Mouse (Mus musculus): ENCODE data around the gene Rab3c.

Gene Rab3c

DNA sequence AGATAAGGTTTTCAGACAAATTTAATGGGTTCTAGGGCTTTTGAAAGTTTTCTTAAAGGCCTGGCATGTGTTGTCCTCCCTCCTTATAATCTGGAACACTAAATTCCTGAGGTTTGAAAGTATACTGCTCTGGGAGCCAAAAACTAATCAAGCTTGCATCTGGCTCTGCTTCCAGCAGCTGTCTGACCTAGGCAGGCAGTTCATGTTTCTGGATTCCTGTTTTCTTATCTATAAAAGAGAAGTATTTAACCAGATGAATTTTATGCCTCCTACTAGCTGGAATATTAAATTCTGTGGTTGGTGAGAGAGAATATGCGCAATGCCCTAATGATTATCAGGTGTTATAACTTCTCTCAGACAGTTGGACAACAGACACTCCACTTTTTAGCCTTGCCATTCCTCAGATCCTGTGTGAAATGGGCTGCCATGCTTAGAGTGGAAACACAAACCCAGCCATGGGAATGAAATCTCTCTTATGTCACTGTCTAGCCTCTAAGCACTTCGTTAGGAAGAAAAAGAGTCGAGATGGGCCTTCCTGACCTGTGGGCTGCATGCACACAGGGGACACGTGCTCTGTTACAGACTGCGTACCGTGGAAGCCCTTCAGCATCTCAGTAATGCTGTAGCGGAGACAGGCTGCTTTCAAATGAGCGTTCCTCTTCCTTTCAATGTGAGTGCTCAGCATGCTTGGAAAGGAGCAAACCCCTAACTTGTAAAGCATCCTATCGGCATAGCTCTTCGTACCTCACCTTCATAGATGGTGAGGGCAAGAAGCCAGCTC is 256.2 kb downstream of the Rab3c start:
- no peak for DNase-seq (ENCODE audit: low read depth in 1 of 2, low spot score in 2 of 2)

- DNase-seq (ENCODE audit: low read depth in 1 of 2, low spot score in 2 of 2): no peak
Measured at GRCm38 (mm10) chr13:110023031-110023430, 257.8 kb downstream of the Rab3c start.

- DNase-seq (ENCODE audit: low read depth in 1 of 2, low spot score in 2 of 2): no peak
Measured at GRCm38 (mm10) chr13:110019774-110020173, 261.0 kb downstream of the Rab3c start.

DNA sequence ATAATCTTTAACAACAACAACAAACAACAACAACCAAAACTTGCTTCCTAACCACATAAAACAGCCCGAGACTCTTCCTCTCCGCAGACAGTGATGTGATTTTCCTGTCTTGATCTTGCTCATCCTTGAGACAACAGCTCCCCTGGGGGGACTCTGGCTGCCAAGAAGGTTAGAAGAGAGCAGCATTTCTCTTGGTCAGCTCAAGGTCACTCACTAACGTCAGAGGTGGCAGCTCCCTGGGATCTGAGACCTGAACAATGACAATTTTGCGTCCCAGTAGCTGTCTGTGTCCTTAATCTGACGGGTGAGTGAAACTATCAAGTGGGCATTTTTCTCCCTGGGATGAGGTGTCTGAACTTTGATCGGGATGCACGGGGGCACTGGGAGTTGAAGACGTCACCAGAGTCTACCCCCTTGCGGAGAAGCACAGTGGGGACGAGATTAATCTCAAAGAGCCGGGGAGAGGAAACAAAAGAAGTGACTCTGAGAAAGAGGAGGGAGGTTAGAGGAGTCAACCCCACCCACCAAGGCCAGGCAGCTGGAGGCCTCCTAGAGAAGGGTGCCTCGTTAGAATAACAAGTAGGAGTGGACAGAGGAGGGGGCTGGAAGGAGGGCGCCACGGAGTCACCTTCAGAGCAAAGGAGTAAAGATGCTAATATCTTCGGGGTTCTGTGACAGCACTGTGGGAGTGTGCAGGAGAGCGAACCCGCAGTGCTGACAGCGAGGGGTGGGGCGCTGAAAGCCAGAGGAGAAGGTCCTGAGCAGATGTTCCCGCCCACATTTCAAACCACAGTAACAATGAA is 261.7 kb downstream of the Rab3c start:
- DNase-seq (ENCODE audit: low read depth in 1 of 2, low spot score in 2 of 2): no peak

DNA sequence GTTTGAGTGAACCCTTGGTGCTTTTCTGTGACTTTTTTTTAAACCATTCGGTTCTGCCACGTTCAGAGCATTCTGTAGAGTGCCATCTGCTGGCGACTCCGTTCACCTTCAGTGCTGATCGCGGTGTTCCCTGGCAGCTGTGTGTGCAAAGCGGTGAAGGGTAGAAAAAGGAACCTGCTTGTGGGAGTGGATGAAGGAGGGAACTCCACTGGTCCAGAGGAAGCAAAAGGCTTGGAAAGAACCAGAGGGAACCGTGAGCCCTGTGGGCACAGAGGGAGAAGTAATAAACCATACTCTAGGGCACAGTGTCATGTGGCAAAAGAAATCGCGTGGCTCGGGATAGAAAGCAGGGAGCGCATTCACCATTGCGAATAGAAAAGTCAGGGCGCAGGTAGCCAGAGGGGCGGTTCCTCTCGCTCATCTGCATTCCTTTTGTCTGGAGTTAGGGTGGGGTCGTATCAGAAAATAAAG is 262.3 kb downstream of the Rab3c start:
- peak; percentile 20 to 21 for DNase-seq (ENCODE audit: low read depth in 1 of 2, low spot score in 2 of 2)

GRCm38 (mm10) chr13:110012029-110012428 is 268.8 kb downstream of the Rab3c start:
- no peak for DNase-seq (ENCODE audit: low read depth in 1 of 2, low spot score in 2 of 2)

DNA sequence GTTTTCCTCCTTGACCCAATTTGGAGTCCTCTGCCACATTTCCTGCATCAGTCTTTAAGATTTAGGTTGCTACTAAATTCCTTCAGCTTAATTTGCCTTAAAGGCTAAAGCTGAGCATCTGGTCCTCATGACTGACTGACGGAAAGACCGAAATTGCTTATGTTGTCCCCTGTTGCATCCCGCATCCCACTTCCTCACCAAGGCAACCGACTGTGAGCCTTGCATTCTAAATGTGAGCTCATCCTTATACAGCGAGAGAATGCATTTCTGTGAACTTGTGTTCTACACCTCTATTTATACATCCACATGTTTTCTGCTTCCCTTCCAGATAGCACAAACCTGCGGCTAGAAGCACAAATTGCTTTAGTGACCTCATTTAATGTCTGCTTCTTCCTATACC is 269.9 kb downstream of the Rab3c start:
- no peak for DNase-seq (ENCODE audit: low read depth in 1 of 2, low spot score in 2 of 2)

GRCm38 (mm10) chr13:110008539-110008938 is 272.3 kb downstream of the Rab3c start:
- DNase-seq (ENCODE audit: low read depth in 1 of 2, low spot score in 2 of 2): no peak

DNA sequence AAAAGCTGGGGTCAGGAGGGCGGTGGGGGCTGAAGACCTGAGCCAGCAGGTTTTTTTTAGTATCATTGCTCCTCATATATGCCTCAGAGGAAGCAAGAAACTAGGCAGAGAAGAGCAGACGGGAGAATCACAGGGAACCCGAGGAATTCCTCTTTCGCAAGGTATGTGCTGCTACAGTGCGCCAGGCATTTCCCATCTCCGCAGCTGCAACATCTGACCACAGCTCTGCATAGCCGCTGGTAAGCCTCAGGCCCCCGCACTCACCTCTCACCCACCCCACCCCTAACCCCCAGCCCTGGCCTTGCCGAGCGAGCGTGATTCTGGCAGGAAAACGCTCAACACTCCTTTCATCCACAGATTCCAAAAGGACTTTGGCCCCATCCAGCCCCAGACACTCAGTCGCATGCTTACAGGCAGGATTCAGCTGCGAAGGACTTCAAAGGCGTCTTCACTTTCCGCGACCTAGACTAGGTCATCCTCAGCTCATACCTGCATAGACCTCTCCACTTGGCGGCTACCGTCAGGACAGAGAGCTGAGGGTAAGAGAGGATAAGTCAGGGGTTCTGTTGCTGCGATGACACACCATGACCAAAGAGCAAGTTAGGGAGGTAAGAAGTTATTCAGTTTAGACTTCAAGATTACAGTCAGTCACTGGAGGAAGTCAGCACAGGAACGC is 274.6 kb downstream of the Rab3c start:
- DNase-seq (ENCODE audit: low read depth in 1 of 2, low spot score in 2 of 2): no peak

All from monocyte, adult 2 months (primary cell).